Mouse (Mus musculus) liver (tissue): Measurements from ENCODE around the gene Tepp.

Experiments
- DNase-seq: peaks from one replicate; pipeline ENCODE4 v3.0.0-alpha.2; 2020; ENCODE audit warnings: mixed read lengths

Gene Tepp

DNA sequence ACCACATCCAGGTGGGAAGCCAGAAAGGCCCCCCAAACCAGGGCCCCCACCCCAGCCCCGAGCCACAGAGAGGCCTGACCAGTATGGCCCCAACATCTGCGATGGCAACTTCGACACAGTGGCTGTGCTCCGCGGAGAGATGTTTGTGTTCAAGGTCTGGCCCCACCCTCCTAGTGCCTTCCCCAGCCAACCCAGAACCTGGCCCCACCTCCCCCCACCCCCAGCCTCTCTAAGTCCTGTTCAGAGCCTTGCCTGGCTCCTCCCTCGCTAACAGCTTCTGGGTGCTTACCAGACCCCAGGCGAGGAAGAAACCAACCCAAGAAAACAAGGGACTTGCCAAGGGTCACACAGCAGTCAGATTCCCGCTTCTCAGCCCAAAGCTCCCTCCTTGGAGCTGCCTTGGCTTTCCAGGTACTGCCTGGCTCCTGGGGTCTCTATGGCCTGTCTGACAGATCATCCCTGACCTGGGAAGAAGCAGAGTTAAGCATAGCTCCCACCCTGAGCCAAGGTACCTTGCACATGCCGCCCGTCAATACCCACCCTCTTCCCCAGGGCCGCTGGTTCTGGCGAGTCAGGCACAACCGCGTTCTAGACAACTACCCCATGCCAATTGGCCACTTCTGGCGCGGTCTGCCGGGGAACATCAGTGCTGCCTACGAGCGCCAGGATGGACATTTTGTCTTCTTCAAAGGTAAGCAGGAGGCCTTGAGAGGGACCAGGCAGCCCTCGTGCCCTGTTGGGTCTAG is 59.4 kb downstream of the Tepp start:
- DNase-seq = peak; percentile 66

DNA sequence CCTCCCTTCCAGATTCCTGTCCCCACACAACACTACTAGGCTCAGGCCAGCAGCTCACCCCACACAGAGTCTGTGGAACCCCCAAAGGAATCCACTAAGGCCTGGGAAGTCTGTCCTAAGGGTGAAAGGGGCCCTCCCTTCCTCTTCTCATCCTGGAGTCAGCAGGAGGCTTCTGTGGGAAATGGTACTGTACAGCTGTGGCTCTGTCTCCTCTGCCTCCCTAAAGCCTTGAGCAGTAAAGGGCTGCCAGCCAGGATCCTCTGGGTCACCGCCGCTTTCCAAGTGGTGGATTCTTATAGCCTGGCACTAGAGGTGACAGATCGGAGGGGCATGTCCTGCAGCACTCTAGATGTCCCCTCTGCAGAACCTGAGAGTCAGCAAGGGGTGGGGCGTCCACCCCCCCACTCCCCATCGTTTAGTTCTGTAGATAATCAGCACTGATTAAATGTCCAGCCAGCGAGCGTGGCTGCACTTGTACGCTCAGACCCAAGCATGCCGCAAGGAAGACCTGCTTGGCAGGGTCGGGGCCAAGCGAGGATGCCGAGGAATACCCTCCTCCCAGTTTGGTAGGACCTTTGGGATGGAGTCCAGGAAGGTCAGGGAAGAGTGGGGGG is 63.1 kb downstream of the Tepp start:
- no peak for DNase-seq

DNA sequence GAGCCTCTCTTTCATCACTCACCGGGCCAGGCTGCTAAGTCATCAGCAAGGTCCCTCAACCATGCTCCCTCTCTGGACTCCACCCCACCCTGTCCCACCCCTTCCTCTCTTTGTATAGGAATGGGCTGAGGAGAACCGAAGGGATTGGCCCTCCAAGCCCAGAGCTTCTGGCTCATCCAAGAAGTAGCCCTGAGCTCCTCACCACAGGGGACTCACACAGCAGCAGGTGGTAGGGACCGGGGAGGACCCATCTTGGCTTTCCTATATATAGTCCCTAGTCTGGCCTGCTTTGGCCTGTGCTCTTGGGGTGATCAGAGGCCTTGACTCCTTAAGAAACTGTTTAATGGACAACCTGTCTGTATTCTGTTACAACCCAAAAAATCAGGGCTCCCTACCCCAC is 64.1 kb downstream of the Tepp start:
- DNase-seq = no peak

DNA sequence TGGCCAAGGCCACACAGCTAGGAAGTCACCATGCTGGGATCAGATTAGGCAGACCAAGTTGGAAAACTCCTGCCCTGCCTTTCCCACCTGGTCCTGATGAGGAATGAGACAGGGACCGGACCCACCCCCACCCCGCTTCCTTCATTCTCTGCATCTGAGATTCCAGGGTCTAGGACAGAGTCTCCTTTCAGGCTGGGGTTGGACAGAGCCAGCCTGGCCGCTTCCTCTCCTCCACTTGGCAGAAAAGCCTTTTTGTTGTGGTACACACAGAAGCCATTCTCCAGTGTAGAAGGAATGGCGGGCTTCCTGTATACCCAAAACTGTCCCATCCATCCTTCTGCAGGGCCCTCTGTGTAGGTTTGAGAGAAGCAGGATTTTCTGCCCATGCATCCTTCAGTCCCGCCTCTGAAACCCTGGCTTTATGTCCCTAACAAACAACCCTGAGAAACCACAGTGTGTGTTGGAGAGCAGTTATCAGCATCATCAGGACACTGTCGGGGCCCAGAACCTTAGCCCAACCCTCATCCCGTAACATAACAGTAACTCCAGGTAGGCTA is 65.1 kb downstream of the Tepp start:
- DNase-seq = no peak
